Mouse (Mus musculus) gastrocnemius, adult 18-20 months (tissue): Measurements from ENCODE around the gene Pheta1. TPM values are rescaled to one million over a fixed set of nuclear protein-coding genes. Genes with fewer than 3 reads are reported as not detected.

Experiments
- DNase-seq: peaks from one replicate; pipeline ENCODE4 v3.0.0; 2021; ENCODE audit warnings: low spot score
- long read RNA-seq, 2 experiments: library from polyadenylated mRNA; stranded (forward); transcript quantifications; one replicate each; pipeline ENCODE4 v2.0.0; 2021
- total RNA-seq, 2 experiments: library from RNA; stranded (reverse); gene quantifications; 2 replicates each; pipeline ENCODE4 v1.2.3; 2021

The Pheta1 gene
- 1 to 10 TPM; 4.4 to 5.7 TPM for total RNA-seq
- long read RNA-seq, experiment 1, transcript Pheta1-201 (4 exons, 2,368 nt) = major isoform, 9 of 14 reads
- long read RNA-seq, experiment 1, partial matches to known transcripts = 0 of 14 reads
- long read RNA-seq, experiment 1, other reads (novel, unspliced or antisense) = 2 of 14 reads
- long read RNA-seq, experiment 2, partial matches to known transcripts = 0 of 8 reads
- long read RNA-seq, experiment 2, other reads (novel, unspliced or antisense) = 2 of 8 reads

DNA sequence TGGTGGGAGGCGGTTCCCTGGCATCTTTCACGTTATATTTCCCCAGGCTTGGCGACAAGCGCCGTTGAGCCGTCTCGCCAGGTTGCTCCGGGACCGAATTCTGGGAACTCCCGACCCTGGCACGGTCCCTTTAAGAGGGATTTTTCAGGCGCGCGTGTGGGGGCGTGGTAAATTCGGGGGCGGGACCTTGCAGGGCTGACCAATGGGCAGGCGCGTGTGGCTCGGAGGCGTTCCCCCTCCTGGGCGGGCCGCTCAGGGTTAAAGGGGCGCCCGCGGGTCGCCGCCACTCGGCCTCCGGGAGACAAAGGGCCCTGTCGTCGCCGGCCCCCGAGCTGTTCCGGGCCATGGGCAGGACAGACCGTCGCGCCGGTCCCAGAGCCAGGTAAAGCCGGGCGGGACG lies at the start of gene Pheta1:
Gene Pheta1, plus strand, starts transcription at position 242 of the 400 bp plus-strand sequence.
- peak; percentile 95 for DNase-seq

- peak; percentile 42 for DNase-seq
Observed at GRCm38 (mm10) chr5:121807186-121807585, 41.6 kb upstream of the Pheta1 start.

GRCm38 (mm10) chr5:121808202-121808601 lies 40.6 kb upstream of the Pheta1 start:
- DNase-seq = no peak

DNA sequence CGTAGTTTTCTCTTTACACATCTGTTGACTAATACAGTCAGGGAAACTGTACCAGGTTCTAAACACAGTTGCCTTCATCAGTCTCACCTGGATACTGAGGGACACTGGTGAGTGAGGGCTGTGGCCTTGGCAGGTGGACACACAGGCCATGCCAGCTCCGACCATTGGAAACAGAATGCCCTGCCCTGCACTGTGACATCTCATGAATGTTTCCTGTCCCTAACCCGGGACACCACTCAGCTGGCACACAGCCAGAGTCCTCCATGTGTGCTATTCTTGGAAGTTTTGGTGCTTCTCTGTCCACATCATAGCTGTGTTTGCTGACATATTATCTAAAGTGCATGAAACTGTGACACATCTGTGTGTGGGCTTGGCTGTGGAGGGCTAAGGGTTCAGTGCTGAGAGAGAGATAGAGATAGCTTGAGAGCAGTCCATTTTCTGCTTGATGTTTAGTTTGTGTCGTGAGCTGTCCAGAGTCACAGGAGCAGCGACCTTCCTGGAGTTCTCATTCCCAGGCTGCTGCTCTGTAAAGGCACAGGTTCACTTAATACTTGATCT lies 39.0 kb upstream of the Pheta1 start:
- DNase-seq = no peak

DNA sequence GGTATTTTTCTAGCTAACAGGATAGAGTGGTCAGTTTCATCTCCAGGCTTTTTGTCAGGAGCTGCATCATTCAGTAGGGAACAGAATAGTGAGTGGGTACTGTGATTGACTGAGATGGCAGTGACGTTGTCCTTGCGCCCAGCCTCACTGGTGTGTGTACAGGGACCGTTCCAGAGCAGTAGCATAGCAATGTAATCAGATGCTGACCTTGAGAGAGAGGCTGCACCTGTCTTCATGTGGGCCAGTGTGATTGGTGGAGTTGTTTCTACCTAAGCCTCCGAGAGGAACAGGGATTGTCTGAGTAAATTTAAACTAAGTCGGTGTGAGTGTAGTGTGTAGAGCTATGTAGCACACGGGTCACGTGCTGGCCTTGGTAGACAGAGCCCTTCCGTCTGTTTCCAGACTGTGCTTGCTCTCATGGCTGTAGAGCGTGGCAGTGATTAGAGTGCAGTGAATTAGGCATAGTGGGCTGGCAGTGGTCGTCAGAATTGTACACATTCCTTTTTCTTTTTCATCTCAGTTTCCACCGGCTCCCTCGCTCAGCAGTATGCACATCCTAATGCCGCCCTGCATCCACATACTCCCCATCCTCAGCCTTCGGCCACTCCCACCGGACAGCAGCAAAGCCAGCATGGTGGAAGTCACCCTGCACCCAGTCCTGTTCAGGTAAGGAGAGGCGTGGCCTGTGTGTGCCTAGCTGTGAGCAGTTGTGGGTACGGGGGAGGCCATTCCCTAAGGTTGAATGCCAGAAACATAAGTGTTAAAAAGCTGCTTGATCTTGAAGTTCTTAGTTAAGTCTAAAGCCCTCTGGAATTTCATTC lies 38.2 kb upstream of the Pheta1 start:
- no peak for DNase-seq

GRCm38 (mm10) chr5:121811485-121811931 lies 37.3 kb upstream of the Pheta1 start:
- DNase-seq = no peak

- no peak for DNase-seq
Observed at GRCm38 (mm10) chr5:121812526-121813243, 36.1 kb upstream of the Pheta1 start.

GRCm38 (mm10) chr5:121813744-121814143 lies 35.0 kb upstream of the Pheta1 start:
- DNase-seq = no peak

GRCm38 (mm10) chr5:121815067-121815466 lies 33.7 kb upstream of the Pheta1 start:
- DNase-seq = peak; percentile 81

DNA sequence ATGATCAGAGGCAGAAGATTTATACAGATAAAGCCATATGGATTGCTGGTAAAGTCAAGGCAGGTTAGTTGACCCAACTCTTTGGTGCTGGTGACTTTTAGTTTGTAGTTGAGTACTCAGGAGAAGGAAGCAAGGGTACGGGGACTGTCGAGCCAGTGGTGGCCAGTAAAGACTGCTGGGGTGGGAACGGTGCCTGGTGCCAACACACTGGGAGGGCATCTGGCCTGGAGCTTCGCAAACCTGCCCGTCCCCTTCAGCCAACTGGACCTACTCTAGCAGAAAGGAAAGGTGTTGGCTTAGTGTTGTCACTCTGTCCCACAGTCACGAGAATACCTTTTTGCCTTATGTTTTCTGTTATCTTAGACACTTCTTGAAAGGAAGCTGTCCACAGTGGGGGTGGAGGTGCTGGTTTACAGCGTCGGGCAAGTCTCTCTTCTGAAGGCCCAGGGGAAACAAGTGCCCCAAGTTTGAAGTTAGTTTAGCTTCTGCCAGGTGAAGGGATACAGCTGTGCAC lies 32.9 kb upstream of the Pheta1 start:
- DNase-seq = no peak

GRCm38 (mm10) chr5:121816611-121817010 lies 32.2 kb upstream of the Pheta1 start:
- DNase-seq = no peak

- DNase-seq = no peak
Observed at GRCm38 (mm10) chr5:121817551-121817950, 31.2 kb upstream of the Pheta1 start.

GRCm38 (mm10) chr5:121818401-121818800 lies 30.4 kb upstream of the Pheta1 start:
- DNase-seq = no peak

DNA sequence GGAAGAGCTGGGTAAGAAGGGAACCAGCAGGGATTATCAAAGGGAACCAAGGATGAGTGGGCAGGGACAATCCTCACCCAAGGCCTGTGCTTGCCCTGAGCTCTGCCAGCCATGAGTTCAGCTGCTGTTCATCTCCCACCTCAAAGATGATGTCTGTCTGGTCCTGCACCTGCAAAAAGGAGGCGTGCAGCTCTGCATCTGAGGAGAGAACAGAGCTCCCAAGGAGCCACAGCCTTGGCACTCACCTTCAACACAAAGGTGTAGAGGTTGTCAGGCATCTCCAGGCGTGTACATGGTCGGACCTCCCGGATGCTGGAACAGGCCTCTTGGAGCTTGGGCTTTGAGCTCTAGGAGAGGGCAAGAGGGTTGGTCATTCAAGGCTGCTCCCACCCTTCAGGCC lies 29.9 kb upstream of the Pheta1 start:
- no peak for DNase-seq

DNA sequence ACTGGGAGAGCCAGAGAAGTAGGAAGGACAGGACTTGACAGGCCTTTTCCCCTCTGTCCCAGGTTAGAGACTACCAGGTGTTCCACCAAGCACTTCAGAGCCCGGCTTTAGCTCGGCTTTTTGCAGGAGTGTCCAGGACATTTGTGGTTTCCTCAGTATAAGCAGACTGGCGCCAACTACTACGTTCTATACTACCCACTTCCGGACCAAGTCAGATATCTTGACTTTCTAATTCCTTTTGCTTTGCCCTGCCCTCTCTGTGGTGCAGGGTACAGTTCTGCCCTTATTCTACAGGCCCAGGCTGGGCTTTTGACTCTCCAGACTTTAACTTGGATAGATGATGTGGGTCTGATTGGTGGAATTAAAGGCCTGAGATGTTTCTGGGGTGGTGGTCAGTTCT lies 29.2 kb upstream of the Pheta1 start:
- DNase-seq = no peak

- no peak for DNase-seq
Observed at GRCm38 (mm10) chr5:121820161-121820560, 28.6 kb upstream of the Pheta1 start.

DNA sequence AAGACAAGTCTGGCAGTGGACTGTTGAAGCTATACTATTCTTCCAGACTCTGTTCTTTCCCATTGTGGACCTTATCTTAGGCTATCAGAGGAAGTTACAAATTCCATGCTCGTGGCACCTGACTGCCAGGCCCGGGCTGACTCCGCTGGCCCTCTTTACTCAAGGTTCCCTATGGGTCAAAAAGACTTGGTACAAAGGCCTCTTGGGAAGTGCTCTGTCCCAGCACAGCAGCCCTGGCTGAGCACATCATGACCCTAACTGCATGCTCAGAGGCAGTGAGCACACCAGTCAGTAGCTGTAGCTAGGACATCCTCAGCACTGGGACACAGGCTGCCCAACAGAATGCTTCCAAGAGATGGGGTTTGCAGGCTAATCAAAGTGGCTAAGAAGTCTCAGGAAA lies 28.1 kb upstream of the Pheta1 start:
- no peak for DNase-seq

GRCm38 (mm10) chr5:121821116-121821515 lies 27.7 kb upstream of the Pheta1 start:
- DNase-seq = no peak

- DNase-seq = no peak
Observed at GRCm38 (mm10) chr5:121821552-121821951, 27.2 kb upstream of the Pheta1 start.

DNA sequence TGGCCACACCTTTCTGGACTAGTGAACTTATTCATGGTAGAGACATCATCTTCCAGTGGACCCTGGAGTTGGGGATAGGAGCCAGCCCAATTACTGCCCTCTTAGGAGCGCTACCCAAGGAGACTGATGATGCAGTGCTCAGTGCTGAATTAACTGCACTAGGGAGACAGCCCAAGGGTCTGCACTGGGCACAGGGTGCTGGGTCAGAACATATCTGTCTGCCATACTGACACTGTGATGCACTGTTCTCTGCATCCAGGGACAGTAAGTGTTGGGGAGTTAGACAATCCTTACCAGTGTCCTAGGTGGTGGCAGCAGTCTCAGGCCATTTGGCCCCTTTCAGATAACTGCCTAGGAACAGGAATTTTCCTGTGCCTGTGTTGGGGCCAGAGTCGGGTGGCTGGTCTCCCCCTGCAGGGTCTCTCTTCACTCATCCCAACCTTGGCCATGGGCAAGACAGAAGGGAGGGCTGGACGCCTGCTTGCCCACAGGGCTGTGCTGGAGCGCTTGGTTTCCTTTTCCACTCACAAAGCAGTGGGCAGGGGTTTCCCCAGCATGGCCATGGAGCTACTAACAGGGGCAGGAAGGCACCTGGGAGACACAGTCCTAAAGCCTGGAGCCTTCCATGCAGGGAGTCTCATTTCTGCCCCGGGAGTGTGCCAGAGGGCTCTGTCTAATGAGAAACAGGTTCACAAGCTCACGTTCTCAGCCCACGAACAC lies 25.8 kb upstream of the Pheta1 start:
- no peak for DNase-seq

DNA sequence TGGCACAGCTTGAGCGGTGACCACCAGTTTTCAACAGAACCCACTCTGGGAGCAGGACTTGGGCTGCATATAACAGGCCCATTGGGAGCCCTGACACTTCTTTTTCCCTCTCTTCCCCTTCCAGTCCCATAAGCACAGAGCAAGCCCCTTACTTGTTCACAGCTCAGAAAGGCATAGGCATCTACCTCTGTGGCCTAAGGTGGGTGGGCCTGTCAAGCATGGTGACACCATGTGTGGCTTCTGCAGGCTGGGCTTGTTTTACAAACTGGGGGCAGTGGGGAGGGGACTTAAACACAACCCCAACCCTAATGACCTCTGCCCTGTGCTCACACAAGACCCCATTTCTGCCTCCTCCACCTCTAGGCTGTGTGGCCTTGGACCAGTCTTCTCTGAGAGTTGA lies 25.1 kb upstream of the Pheta1 start:
- no peak for DNase-seq
